Mouse (Mus musculus): ENCODE results near the gene Rb1. TPM values are rescaled to one million over a fixed set of nuclear protein-coding genes. Genes with fewer than 3 reads are reported as not detected.

Gene Rb1
- polyA plus RNA-seq, 1 experiment from 2014 or later = 21.4 TPM

DNA sequence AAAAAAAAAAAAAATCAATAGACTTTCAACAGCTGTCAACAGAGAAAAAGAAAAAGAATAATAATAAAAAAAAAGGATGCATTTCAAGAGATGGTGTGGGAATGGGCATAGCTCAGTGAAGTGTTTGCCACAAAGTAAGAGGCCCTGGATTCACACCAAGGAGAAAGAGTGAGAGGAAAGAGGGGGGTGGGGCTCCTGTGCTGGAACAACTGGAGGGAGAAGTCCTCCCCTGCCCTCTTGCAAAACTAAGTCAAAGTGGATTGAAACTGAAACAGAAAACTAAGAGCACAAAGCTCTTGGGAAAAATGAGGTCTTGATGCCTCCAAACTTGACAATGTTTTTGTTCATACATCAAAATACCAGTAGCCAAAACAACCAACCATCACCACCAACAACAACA, 116.4 kb downstream of the Rb1 start:
- Histone ChIP-seq H3K9me3 (replicated peaks) (no peaks in the 10 kb centered on the region), H3K27me3 (no peaks in the 10 kb centered on the region), H3K36me3 (replicated peaks) (peaks cover 50% of the 10 kb centered on the region), H3K27ac (replicated peaks) (no peak overlapping the region), H3K4me3 (replicated peaks) (no peak overlapping the region), H3K4me1 (replicated peaks) (no peaks in the 10 kb centered on the region; the same call in 1 of the 2 replicates), H3K4me2 (no peak overlapping the region; the same call in 1 of the 2 replicates), H3K9ac (no peak overlapping the region)
- no peak for ATAC-seq (ENCODE audit: insufficient read depth)

DNA sequence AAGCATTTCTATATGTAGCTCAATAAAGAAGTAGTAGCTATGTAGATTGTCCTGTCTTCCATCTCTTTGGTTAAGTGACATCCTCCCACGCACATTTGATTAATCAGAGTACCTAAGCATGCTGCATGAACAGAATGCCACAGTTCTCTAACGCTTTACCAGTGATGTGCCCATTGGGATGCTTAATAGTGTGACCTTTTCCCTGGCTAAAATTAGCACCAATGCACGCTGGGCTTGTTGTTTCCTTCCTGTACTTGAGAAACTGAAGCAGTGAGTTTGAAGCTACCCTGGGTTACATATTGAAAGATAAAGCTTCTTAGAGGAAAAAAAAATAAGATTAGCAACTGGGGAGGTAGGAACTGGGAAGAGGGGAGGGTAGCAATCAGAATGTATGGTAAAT, 121.6 kb downstream of the Rb1 start:
- no peak for ATAC-seq (ENCODE audit: insufficient read depth)
- Histone ChIP-seq H3K4me3 (replicated peaks) (no peak overlapping the region), H3K36me3 (replicated peaks) (peaks cover 65% of the 10 kb centered on the region), H3K9ac (no peak overlapping the region), H3K4me2 (no peak overlapping the region), H3K9me3 (replicated peaks) (no peaks in the 10 kb centered on the region), H3K4me1 (replicated peaks) (peaks cover 4% of the 10 kb centered on the region), H3K27ac (replicated peaks) (no peak overlapping the region), H3K27me3 (no peaks in the 10 kb centered on the region)
- 57% methylated on average over 3 of the region's 3 CpGs for WGBS (ENCODE audit: insufficient replicate concordance)

DNA sequence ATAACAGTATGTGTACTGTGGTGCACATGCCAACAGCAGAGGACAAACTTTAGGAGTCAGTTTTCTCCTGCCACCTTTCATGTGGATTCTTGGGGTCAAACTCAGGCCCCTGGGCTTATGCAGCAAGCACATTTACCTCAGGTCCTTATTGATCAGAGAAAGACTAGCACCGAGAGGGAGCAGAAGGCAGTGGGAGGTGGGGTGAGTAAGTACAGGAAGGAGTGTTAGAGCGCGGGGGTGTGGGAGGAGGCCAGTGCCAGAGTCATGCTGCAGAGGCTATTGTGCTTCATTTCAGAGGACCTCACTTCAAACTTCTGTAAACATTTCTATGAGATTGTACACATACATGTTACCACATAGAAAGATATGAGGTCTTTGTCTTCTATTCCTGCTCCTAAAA, 124.2 kb downstream of the Rb1 start:
- Histone ChIP-seq H3K4me1 (replicated peaks) (peaks cover 4% of the 10 kb centered on the region), H3K4me2 (no peak overlapping the region), H3K27ac (replicated peaks) (no peak overlapping the region), H3K27me3 (no peaks in the 10 kb centered on the region), H3K9ac (no peak overlapping the region), H3K4me3 (replicated peaks) (no peak overlapping the region), H3K36me3 (replicated peaks) (peaks cover 82% of the 10 kb centered on the region), H3K9me3 (replicated peaks) (no peaks in the 10 kb centered on the region)
- ATAC-seq (ENCODE audit: insufficient read depth) = no peak
- WGBS (ENCODE audit: insufficient replicate concordance) = 54% methylated on average over 3 of the region's 3 CpGs

DNA sequence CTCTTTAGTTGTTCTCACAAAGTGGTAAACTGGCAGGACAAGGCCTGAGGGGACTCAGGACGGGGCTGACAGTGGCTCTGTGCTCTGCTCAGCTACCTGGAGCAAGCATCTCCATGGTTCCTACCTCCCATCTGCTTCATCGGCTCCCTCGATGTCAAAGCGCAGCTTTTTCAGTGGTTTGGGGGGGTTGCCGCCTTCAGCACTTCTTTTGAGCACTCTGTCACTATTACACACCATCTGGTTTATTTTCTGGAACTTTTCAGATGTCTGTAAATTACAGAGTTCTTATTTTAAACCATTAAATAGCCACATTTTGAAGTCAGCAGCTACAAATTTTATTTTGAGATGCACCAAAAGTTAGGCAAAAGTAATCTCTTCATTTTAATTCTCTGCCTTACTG, 126.6 kb downstream of the Rb1 start:
- H3K36me3 ChIP-seq (replicated peaks) = peaks cover 79% of the 10 kb centered on the region
- no peak overlapping the region for H3K9ac ChIP-seq
- no peaks in the 10 kb centered on the region for H3K9me3 ChIP-seq (replicated peaks)
- H3K4me2 ChIP-seq = no peak overlapping the region
- no peak overlapping the region for H3K27ac ChIP-seq (replicated peaks)
- no peak overlapping the region for H3K4me3 ChIP-seq (replicated peaks)
- no peaks in the 10 kb centered on the region for H3K27me3 ChIP-seq
- no peak for ATAC-seq (ENCODE audit: insufficient read depth)
- 76% methylated on average over 5 of the region's 5 CpGs for WGBS (ENCODE audit: insufficient replicate concordance)
- peaks cover 4% of the 10 kb centered on the region for H3K4me1 ChIP-seq (replicated peaks)

DNA sequence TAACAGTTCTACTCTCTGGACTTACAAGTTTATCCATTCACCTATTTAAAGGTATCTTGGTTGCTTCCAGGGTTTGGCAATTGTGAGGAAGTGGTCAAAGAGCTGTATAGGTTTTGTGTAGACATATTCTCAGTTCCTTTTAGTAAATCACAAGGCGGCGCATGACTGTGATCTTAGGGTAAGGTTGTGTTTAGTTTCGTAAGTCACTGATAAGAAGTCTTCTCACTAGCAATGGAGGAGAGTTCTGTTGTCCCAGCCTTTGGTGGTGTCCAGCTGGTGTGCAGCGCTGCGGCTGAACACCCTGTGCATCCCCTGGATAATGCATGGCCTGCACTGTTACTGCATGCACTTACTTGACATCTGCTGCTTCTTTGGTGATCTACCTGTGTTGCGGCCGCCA, 138.7 kb downstream of the Rb1 start:
- WGBS (ENCODE audit: insufficient replicate concordance) = 93% methylated on average over 7 of the region's 7 CpGs
- no peaks in the 10 kb centered on the region for H3K9me3 ChIP-seq (replicated peaks)
- no peak overlapping the region for H3K27ac ChIP-seq (replicated peaks)
- no peak for ATAC-seq (ENCODE audit: insufficient read depth)
- H3K4me1 ChIP-seq (replicated peaks) = no peaks in the 10 kb centered on the region
- H3K4me3 ChIP-seq (replicated peaks) = no peak overlapping the region
- H3K36me3 ChIP-seq (replicated peaks) = peaks cover 10% of the 10 kb centered on the region
- H3K9ac ChIP-seq = no peak overlapping the region
- H3K4me2 ChIP-seq = no peak overlapping the region
- no peaks in the 10 kb centered on the region for H3K27me3 ChIP-seq

DNA sequence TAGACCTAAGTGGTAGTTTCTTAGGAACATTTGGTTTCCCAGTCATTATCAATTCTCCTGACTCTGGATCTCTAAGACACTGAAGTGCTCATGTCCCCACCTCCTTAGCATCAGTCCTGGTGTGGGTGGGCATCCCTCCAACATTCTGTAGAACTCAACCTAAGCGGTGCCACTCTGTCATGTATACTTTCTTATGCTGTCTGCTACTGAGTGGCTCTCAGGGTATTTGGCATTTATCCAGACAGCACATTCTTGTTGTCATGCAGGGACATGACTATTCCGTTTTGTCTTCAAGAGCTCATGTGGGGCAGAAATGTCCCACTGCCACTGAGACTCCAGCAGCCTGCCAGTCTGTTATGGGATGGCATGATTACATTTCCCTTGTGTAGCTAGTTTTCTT, 144.5 kb downstream of the Rb1 start:
- no peak for ATAC-seq (ENCODE audit: insufficient read depth)
- peaks cover 6% of the 10 kb centered on the region for H3K36me3 ChIP-seq (replicated peaks)
- 65% methylated on average over 2 of the region's 2 CpGs for WGBS (ENCODE audit: insufficient replicate concordance)

DNA sequence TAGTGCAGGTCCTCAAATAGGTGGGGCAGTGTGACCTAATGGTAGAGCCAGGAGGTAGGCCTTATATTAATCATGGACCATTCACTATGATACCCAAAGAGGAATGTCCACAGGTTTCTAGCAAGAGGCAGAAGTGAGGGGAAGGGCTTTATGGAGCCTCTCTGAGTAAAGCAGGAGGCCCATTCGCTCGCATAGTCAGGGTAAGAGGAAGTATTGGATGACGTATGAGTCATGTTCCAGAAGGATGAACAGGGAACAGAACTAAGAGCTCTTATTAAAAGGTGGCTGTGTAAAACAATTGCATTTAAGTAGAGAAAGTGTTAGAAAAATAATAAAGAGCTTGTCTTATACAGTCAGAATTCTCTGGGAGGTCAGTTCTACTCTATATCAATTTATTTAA, 145.0 kb downstream of the Rb1 start:
- Histone ChIP-seq H3K9ac (no peak overlapping the region), H3K4me2 (no peak overlapping the region), H3K4me1 (replicated peaks) (peaks cover 24% of the 10 kb centered on the region), H3K27me3 (no peaks in the 10 kb centered on the region), H3K4me3 (replicated peaks) (no peak overlapping the region), H3K27ac (replicated peaks) (no peak overlapping the region; the same call in 1 of the 2 replicates), H3K9me3 (replicated peaks) (no peaks in the 10 kb centered on the region), H3K36me3 (replicated peaks) (0 out of 2 replicates have a peak, but pooled peaks cover 6% of the 10 kb centered on the region)
- no peak for ATAC-seq (ENCODE audit: insufficient read depth)
- WGBS (ENCODE audit: insufficient replicate concordance) = 59% methylated on average over 3 of the region's 3 CpGs

More for the DNA sequence above, 144.5 kb downstream of the Rb1 start:
- no peak overlapping the region for H3K4me2 ChIP-seq
- H3K9me3 ChIP-seq (replicated peaks) = no peaks in the 10 kb centered on the region
- H3K4me3 ChIP-seq (replicated peaks) = no peak overlapping the region
- no peaks in the 10 kb centered on the region for H3K27me3 ChIP-seq
- H3K9ac ChIP-seq = no peak overlapping the region
- peaks cover 20% of the 10 kb centered on the region for H3K4me1 ChIP-seq (replicated peaks)
- H3K27ac ChIP-seq (replicated peaks) = no peak overlapping the region

DNA sequence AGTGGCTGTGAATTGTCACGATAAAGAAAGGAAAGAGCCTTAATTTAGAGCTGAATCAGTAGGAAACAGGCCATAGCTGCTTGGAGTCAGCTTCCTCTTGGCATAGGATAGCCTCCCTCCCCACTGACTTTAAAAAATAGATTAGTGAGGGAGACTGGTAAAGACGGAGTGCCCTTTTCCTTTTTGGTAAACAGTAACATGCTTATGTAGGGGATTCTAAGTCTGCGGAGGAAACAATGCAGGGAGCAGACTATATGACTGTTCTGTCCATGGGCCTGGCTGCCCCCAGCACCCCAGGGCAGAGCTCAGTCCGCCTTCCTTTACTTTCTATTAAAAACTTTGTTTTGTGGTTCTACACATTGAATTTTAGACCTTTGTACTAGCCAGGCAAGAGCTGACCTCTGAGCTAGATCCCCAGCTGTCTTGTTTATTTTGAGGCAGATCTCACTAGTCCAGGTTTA, 146.4 kb downstream of the Rb1 start:
- peak; percentile 66 for ATAC-seq (ENCODE audit: insufficient read depth)
- Histone ChIP-seq H3K9me3 (replicated peaks) (no peaks in the 10 kb centered on the region), H3K4me1 (replicated peaks) (peaks cover 38% of the 10 kb centered on the region), H3K27ac (replicated peaks) (peak overlapping the region; percentile 49), H3K9ac (no peak overlapping the region), H3K36me3 (replicated peaks) (0 out of 2 replicates have a peak, but pooled peaks cover 6% of the 10 kb centered on the region), H3K27me3 (no peaks in the 10 kb centered on the region), H3K4me3 (replicated peaks) (no peak overlapping the region), H3K4me2 (no peak overlapping the region)
- WGBS (ENCODE audit: insufficient replicate concordance) = 43% methylated on average over 4 of the region's 4 CpGs

DNA sequence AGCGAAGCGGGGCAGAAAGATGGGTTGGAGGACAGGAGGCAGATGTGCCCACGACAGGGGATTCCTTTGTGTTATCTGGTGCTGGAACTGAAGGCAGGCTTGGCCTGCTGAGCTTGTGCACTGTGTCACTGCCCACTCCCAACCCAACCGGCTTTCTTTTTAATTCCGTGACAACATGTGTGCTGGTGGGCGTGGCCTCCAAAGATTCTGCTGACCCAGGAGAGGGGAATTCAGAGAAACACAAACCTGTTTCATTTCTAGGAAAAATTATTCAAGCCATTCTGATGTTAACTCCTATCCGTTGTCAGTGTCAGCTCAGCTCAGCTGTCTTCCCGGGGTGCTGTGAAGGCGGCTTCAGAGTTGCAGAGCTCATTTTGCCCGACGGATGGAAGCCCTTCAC, 147.7 kb downstream of the Rb1 start:
- Histone ChIP-seq H3K9ac (no peak overlapping the region), H3K36me3 (replicated peaks) (0 out of 2 replicates have a peak, but pooled peaks cover 6% of the 10 kb centered on the region), H3K27ac (replicated peaks) (no peak overlapping the region; the same call in 1 of the 2 replicates), H3K4me3 (replicated peaks) (no peak overlapping the region), H3K27me3 (no peaks in the 10 kb centered on the region), H3K4me2 (no peak overlapping the region), H3K9me3 (replicated peaks) (no peaks in the 10 kb centered on the region), H3K4me1 (replicated peaks) (peaks cover 44% of the 10 kb centered on the region)
- 63% methylated on average over 11 of the region's 11 CpGs for WGBS (ENCODE audit: insufficient replicate concordance)
- no peak for ATAC-seq (ENCODE audit: insufficient read depth)

DNA sequence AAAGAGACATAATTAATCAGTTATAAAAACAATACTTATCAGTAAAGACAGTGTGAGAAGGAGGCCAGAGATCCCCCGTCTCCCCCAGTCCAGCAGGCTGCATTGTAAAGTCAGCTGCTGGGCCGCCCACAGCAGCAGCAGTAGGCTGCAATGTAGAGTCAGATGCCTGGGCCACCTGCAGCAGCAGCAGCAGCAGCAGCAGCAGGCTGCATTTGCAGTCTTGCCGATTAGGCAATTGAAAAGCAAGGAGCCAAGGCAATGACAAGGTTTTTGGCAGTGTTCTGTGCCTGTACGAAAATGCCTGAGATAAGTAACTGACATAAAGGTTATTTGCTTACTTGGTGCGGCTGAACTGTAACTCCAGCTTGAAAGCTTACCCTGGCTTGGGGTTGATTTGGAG, 149.4 kb downstream of the Rb1 start:
- Histone ChIP-seq H3K9ac (no peak overlapping the region), H3K4me2 (no peak overlapping the region), H3K9me3 (replicated peaks) (no peaks in the 10 kb centered on the region), H3K36me3 (replicated peaks) (0 out of 2 replicates have a peak, but pooled peaks cover 6% of the 10 kb centered on the region), H3K27ac (replicated peaks) (no peak overlapping the region), H3K27me3 (no peaks in the 10 kb centered on the region), H3K4me3 (replicated peaks) (no peak overlapping the region), H3K4me1 (replicated peaks) (peaks cover 52% of the 10 kb centered on the region)
- 39% methylated on average over 5 of the region's 5 CpGs for WGBS (ENCODE audit: insufficient replicate concordance)
- no peak for ATAC-seq (ENCODE audit: insufficient read depth)

DNA sequence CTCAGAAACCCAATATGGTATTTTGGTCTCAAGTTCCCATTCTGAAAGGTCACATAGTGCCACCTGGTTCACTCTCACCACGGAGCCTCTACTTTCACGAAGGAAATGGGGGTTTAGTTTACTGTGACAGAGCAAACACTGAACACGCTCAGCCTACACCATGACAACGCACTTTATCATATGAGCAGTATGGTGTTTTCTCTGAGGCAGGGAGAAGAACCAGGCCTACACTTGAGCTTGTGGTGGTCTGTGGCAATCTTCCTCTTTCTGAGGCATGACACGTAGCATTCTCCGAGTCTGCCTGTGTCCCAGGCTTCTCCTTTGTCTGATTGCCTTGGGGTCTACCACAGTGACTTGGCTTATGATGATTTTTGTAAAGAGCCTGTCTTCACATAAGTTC, 149.8 kb downstream of the Rb1 start:
- H3K9me3 ChIP-seq (replicated peaks) = no peaks in the 10 kb centered on the region
- H3K4me2 ChIP-seq = no peak overlapping the region
- peaks cover 52% of the 10 kb centered on the region for H3K4me1 ChIP-seq (replicated peaks)
- H3K27ac ChIP-seq (replicated peaks) = no peak overlapping the region
- no peaks in the 10 kb centered on the region for H3K27me3 ChIP-seq
- 18% methylated on average over 6 of the region's 6 CpGs for WGBS (ENCODE audit: insufficient replicate concordance)
- 0 out of 2 replicates have a peak, but pooled peaks cover 6% of the 10 kb centered on the region for H3K36me3 ChIP-seq (replicated peaks)
- no peak overlapping the region for H3K9ac ChIP-seq
- H3K4me3 ChIP-seq (replicated peaks) = no peak overlapping the region
- ATAC-seq (ENCODE audit: insufficient read depth) = no peak

DNA sequence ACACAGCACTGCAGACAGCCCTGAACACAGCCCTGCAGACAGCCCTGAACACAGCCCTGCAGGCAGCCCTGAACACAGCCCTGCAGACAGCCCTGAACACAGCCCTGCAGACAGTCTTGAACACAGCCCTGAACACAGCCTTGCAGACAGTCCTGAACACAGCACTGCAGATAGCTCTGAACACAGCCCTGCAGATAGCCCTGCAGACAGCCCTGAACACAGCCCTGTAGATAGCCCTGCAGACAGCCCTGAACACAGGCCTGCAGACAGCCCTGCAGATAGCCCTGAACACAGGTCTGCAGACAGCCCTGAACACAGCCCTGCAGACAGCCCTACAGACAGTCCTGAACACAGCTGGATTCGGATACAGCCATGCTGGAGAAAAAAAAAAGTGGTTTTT, 150.6 kb downstream of the Rb1 start:
- no peak overlapping the region for H3K4me2 ChIP-seq
- H3K4me1 ChIP-seq (replicated peaks) = peaks cover 48% of the 10 kb centered on the region
- no peaks in the 10 kb centered on the region for H3K9me3 ChIP-seq (replicated peaks)
- H3K27ac ChIP-seq (replicated peaks) = no peak overlapping the region; the same call in 1 of the 2 replicates
- H3K36me3 ChIP-seq (replicated peaks) = 0 out of 2 replicates have a peak, but pooled peaks cover 6% of the 10 kb centered on the region
- H3K4me3 ChIP-seq (replicated peaks) = no peak overlapping the region
- no peak for ATAC-seq (ENCODE audit: insufficient read depth)
- no peaks in the 10 kb centered on the region for H3K27me3 ChIP-seq
- 47% methylated on average over 1 of the region's 1 CpGs for WGBS (ENCODE audit: insufficient replicate concordance)
- no peak overlapping the region for H3K9ac ChIP-seq

Data from liver, embryonic 15.5 days (tissue).